Comparison of ENCODE assay signal across 21 mouse cellular contexts in the genomic region with DNA sequence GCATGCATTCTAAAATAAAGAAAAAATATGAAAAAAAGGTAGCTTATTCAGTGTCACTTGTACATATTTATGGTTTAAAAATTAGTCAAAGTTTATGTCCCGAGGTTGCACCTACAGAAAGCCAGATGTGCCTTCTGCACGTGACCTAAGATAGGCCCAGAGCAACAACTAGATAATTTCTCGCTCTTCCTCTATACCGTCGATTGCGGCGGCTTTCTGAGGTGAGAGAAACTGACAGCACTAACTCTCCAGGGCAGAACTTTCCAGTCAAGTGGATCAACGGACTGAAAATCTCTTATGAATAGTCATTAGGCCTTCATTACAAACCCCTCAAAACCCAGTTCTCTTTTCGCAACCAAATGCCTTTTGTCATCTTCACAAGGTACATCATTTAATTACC. TPM values are rescaled to one million over a fixed set of nuclear protein-coding genes. Genes with fewer than 3 reads are reported as not detected.
DNase-seq lines count a peak whose midpoint lies in the region; ATAC-seq and TF ChIP-seq lines count a peak whose summit lies in the region.
"Had no signal": no experiment of that assay in that cellular context is flagged by ENCODE, and none has a peak within 500 bp of the region (broad histone marks: within the 10 kb centered on the region; RNA-seq: fewer than 3 reads in every experiment).

No protein-coding gene starts in this region.

- no peak overlapping the region for H3K27ac ChIP-seq in heart, embryonic 12.5 days (ENCODE audit: poor library complexity, severe bottlenecking)
- H3K27ac ChIP-seq in CH12.LX (ENCODE audit: insufficient read depth, low read depth) = no peak overlapping the region
- H3K27ac ChIP-seq in liver, embryonic 16.5 days (ENCODE audit: low read length) = peak overlapping the region; percentile 74
- H3K27ac ChIP-seq: kidney, embryonic 15.5 days; limb, embryonic 10.5 days; neural tube, embryonic 13.5 days had no signal

- no peaks in the 10 kb centered on the region for H3K27me3 ChIP-seq in heart, embryonic 12.5 days (replicated peaks)
- H3K27me3 ChIP-seq in CH12.LX (replicated peaks) = no peaks in the 10 kb centered on the region
- no peaks in the 10 kb centered on the region for H3K27me3 ChIP-seq in erythroblast, embryonic 14.5 days (ENCODE audit: control insufficient read depth)
- no peaks in the 10 kb centered on the region for H3K27me3 ChIP-seq in liver, embryonic 16.5 days (ENCODE audit: control insufficient read depth, insufficient read depth, low read depth, low read length)
- H3K27me3 ChIP-seq: kidney, embryonic 15.5 days; neural tube, embryonic 13.5 days had no signal

- H3K9ac ChIP-seq in heart, embryonic 12.5 days = no peak overlapping the region
- no peak overlapping the region for H3K9ac ChIP-seq in CH12.LX (ENCODE audit: insufficient read depth, low read depth)
- H3K9ac ChIP-seq in liver, embryonic 16.5 days (ENCODE audit: low read depth, low read length) = peak overlapping the region; percentile 27; the same call in 1 of the 2 replicates
- H3K9ac ChIP-seq: kidney, embryonic 15.5 days; neural tube, embryonic 13.5 days had no signal

- H3K4me1 ChIP-seq in heart, embryonic 12.5 days (replicated peaks) = peaks cover 66% of the 10 kb centered on the region
- H3K4me1 ChIP-seq in CH12.LX (ENCODE audit: control insufficient read depth in 1 of 2, insufficient read depth in 2 of 2) = peaks cover 33 to 98% of the 10 kb centered on the region in 2 experiments
- H3K4me1 ChIP-seq in erythroblast, embryonic 14.5 days (ENCODE audit: control insufficient read depth) = peaks cover 84% of the 10 kb centered on the region
- H3K4me1 ChIP-seq in liver, embryonic 16.5 days (ENCODE audit: control insufficient read depth, low read depth, low read length) = peaks cover 54% of the 10 kb centered on the region

- peak; percentile 57; the same call in 1 of the 2 replicates for ATAC-seq in heart, embryonic 12.5 days (ENCODE audit: insufficient number of reproducible peaks, low FRiP score)
- ATAC-seq in liver, embryonic 16.5 days (ENCODE audit: low read depth) = peak; percentile 65
- ATAC-seq: hindbrain, embryonic 16.5 days; intestine, embryonic 16.5 days had no signal

- no peak for DNase-seq in heart, postnatal 10 days
- DNase-seq in CH12.LX (ENCODE audit: extremely low read depth) = no peak
- no peak for DNase-seq in urinary bladder, postnatal 25 days (ENCODE audit: low spot score)
- no peak for DNase-seq in adrenal gland, adult (ENCODE audit: inconsistent age in 2 of 2, low spot score in 1 of 2)
- DNase-seq: cerebellum, adult 2 months; gastrocnemius, postnatal 36 days; lung, adult 18-20 months; lung, postnatal 36 days; right cerebral cortex, postnatal 14 days; spleen, adult 18-20 months; thymus, postnatal 36 days had no signal

- no peaks in the 10 kb centered on the region for H3K9me3 ChIP-seq in heart, embryonic 12.5 days (replicated peaks)
- H3K9me3 ChIP-seq in CH12.LX (replicated peaks; ENCODE audit: low read length) = no peaks in the 10 kb centered on the region
- no peaks in the 10 kb centered on the region for H3K9me3 ChIP-seq in erythroblast, embryonic 14.5 days (ENCODE audit: control insufficient read depth, low read length)
- no peaks in the 10 kb centered on the region for H3K9me3 ChIP-seq in liver, embryonic 16.5 days (replicated peaks; ENCODE audit: control insufficient read depth, low read length)
- H3K9me3 ChIP-seq: kidney, embryonic 15.5 days; limb, embryonic 10.5 days; midbrain, embryonic 10.5 days; neural tube, embryonic 13.5 days had no signal

- in situ Hi-C loops in CH12.LX (cut with MboI; ENCODE audit: low pct_ligation_motif_present, low pct_unique_long_range_greater_than_20kb, low sequenced_read_pairs) = no loop called here

- dilution Hi-C loops in CH12.LX (cut with MboI; ENCODE audit: extremely low pct_ligation_motif_present, extremely low pct_unique_long_range_greater_than_20kb, low sequenced_read_pairs) = no loop called here

- no peak overlapping the region for H3K4me2 ChIP-seq in heart, embryonic 12.5 days
- H3K4me2 ChIP-seq in CH12.LX (ENCODE audit: insufficient read depth, low read depth, poor library complexity, severe bottlenecking) = no peak overlapping the region
- peak overlapping the region; percentile 40 for H3K4me2 ChIP-seq in liver, embryonic 16.5 days (ENCODE audit: low read depth, low read length)
- H3K4me2 ChIP-seq: heart, embryonic 11.5 days; kidney, embryonic 15.5 days; neural tube, embryonic 13.5 days had no signal

- H3K79me2 ChIP-seq in CH12.LX (replicated peaks; ENCODE audit: control insufficient read depth, extremely low read depth, insufficient read depth, poor library complexity, severe bottlenecking) = peaks cover 68% of the 10 kb centered on the region

- TF ChIP-seq POLR2A in CH12.LX (IDR thresholded peaks at IDR 0.05; ENCODE audit: low read depth, low read length) = no peak

- H3K36me3 ChIP-seq in heart, embryonic 12.5 days = no peaks in the 10 kb centered on the region; the same call in 1 of the 2 replicates
- peaks cover 5 to 49% of the 10 kb centered on the region in 2 experiments for H3K36me3 ChIP-seq in CH12.LX (replicated peaks in 1 of 2; ENCODE audit: control insufficient read depth in 1 of 2, insufficient read depth in 1 of 2, low read length in 1 of 2)
- peaks cover 29% of the 10 kb centered on the region for H3K36me3 ChIP-seq in erythroblast, embryonic 14.5 days (ENCODE audit: control insufficient read depth)
- no peaks in the 10 kb centered on the region for H3K36me3 ChIP-seq in liver, embryonic 16.5 days (ENCODE audit: control insufficient read depth, insufficient read depth)
- H3K36me3 ChIP-seq: kidney, embryonic 15.5 days; limb, embryonic 10.5 days; neural tube, embryonic 13.5 days had no signal

- intact Hi-C loops in heart, postnatal 10 days (cut with DNase I) = no loop called here

- TF ChIP-seq RAD21 in CH12.LX (IDR thresholded peaks at IDR 0.05; ENCODE audit: low read depth, low read length) = no peak

- 65% methylated on average over 9 of the region's 9 CpGs for WGBS in heart, embryonic 12.5 days
- WGBS in liver, embryonic 16.5 days (ENCODE audit: insufficient replicate concordance) = 41% methylated on average over 9 of the region's 9 CpGs

- no peak overlapping the region for H3K4me3 ChIP-seq in heart, embryonic 12.5 days
- no peak overlapping the region for H3K4me3 ChIP-seq in CH12.LX (replicated peaks in 1 of 3; ENCODE audit: low read depth in 2 of 3, low read length in 2 of 3, poor library complexity in 1 of 3)
- H3K4me3 ChIP-seq in erythroblast, embryonic 14.5 days (replicated peaks) = peak overlapping the region; percentile 21
- no peak overlapping the region for H3K4me3 ChIP-seq in liver, embryonic 16.5 days (ENCODE audit: low read depth, low read length)
- H3K4me3 ChIP-seq: kidney, embryonic 15.5 days; limb, embryonic 10.5 days; midbrain, embryonic 10.5 days; neural tube, embryonic 13.5 days had no signal

- TF ChIP-seq CTCF in CH12.LX (conservative IDR thresholded peaks at IDR 0.05 in 1 of 2, IDR thresholded peaks at IDR 0.05 in 1 of 2; ENCODE audit: low read depth in 2 of 2, low read length in 2 of 2) = no peak

- no peak for TF ChIP-seq EP300 in CH12.LX (IDR thresholded peaks at IDR 0.05; ENCODE audit: low read length)

TF ChIP-seq in CH12.LX, 34 proteins besides CTCF, POLR2A, EP300 and RAD21:
- TF ChIP-seq MAFK (IDR thresholded peaks at IDR 0.05; ENCODE audit: insufficient replicate concordance, low read length) = no peak
- TF ChIP-seq MAZ (IDR thresholded peaks at IDR 0.05; ENCODE audit: low read depth, low read length) = no peak
- no peak for TF ChIP-seq MAX (IDR thresholded peaks at IDR 0.05; ENCODE audit: low read length)
- no peak for TF ChIP-seq USF2 (conservative IDR thresholded peaks at IDR 0.05; ENCODE audit: low read depth, low read length)
- peak; percentile 73 for TF ChIP-seq BHLHE40 (IDR thresholded peaks at IDR 0.05; ENCODE audit: low read depth, low read length)
TF ChIP-seq in CH12.LX: peak in this region for 1.

RNA-seq across cellular contexts. Expression of a gene that starts 59.0 kb away (rescaled TPM):
- polyA plus RNA-seq in heart, embryonic 12.5 days (2016; fragmentation: Nextera tagmentation; extraction: Ambion mirVana) = 28.0 and 29.6 TPM in 2 replicates
- 10 to 100 TPM; 62.7 to 77.7 TPM for total RNA-seq in heart, postnatal 10 days (2021)
- 20.6 and 25.8 TPM in 2 replicates for total RNA-seq in CH12.LX (2012; rRNA removed)
- total RNA-seq in CH12.LX (2014; rRNA removed) = 12.9 and 13.2 TPM in 2 replicates
- 20.8 and 21.1 TPM in 2 replicates for polyA plus RNA-seq in CH12.LX (2012; ENCODE audit: insufficient read length, low read depth)
- polyA plus RNA-seq in erythroblast, embryonic 14.5 days (2012) = 0.54 and 0.76 TPM in 2 replicates
- 12.1 and 12.5 TPM in 2 replicates for polyA plus RNA-seq in liver, embryonic 16.5 days (2015; fragmentation: Nextera tagmentation; extraction: Ambion mirVana)
